Mouse (Mus musculus): ENCODE results near the gene Tmem14c. TPM values are rescaled to one million over a fixed set of nuclear protein-coding genes. Genes with fewer than 3 reads are reported as not detected.

Gene Tmem14c
- total RNA-seq (2012; rRNA removed) (140 and 182 TPM in 2 replicates), total RNA-seq (2014; rRNA removed) (168 and 183 TPM in 2 replicates), polyA plus RNA-seq (2012; ENCODE audit: insufficient read length, low read depth) (178 and 183 TPM in 2 replicates)

DNA sequence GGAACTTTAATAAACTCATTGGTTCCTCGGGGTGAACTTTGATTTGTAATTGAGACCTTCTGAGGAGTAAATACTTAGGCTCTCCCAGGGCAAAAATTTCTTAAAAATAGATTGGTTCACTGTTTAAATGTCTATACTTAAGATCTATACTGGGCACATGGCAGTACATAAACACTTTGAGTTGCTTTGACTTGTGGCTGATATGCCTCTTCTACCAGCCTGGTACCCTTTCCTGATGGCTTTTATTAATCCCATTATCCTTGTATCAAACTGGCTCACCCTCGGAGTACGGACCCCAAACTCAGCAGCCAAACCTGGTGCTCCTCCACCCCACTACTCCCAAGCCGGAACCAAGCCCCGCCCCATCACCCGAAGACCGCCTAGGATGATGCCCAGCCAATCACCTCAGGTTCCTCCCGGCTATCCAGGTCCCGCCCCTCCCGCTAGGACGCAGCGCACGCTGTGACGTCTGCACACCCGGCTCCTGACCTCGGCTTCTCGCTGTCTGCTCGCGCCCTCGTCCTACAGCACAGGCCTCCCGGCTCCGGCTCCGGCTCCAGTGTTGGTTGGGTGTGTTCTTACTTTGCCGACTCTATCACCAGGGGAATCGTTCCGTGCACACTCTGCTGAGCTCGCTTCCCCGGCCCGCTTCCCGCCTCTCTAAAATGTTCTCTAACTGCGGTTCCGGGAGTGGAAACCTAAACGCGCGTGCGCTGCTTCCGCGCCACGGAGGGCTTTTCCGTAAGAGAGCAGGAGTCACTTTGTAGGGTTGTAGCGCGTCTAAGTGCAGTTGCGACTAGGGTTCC, at the start of gene Tmem14c:
Tmem14c (plus strand) TSS at position 464 of the 806 bp plus-strand sequence.
- TF ChIP-seq ETS1 (conservative IDR thresholded peaks at IDR 0.05; ENCODE audit: low read depth, low read length) (no peak), HCFC1 (IDR thresholded peaks at IDR 0.05; ENCODE audit: low read depth, low read length) (peak; percentile 65), MAFK (IDR thresholded peaks at IDR 0.05; ENCODE audit: insufficient replicate concordance, low read length) (no peak), POLR2AphosphoS2 (IDR thresholded peaks at IDR 0.05; ENCODE audit: low read depth, low read length) (peak; percentile 91; the same call in 1 of the 2 replicates), MAX (IDR thresholded peaks at IDR 0.05; ENCODE audit: low read length) (peak; percentile 58; the same call in 1 of the 2 replicates), IRF4 (IDR thresholded peaks at IDR 0.05; ENCODE audit: low read depth, low read length) (peak; percentile 54), POLR2A (IDR thresholded peaks at IDR 0.05; ENCODE audit: low read depth, low read length) (peak; percentile 96), NELFE (IDR thresholded peaks at IDR 0.05; ENCODE audit: low read depth, low read length) (peak; percentile 96), ELF1 (IDR thresholded peaks at IDR 0.05; ENCODE audit: low read depth, low read length) (peak; percentile 85), RAD21 (IDR thresholded peaks at IDR 0.05; ENCODE audit: low read depth, low read length) (no peak), MAZ (IDR thresholded peaks at IDR 0.05; ENCODE audit: low read depth, low read length) (peak; percentile 61), TCF12 (IDR thresholded peaks at IDR 0.05; ENCODE audit: low read depth, low read length) (peak; percentile 90), ZMIZ1 (IDR thresholded peaks at IDR 0.05; ENCODE audit: low read depth, low read length) (peak; percentile 91), MXI1 (IDR thresholded peaks at IDR 0.05; ENCODE audit: low read depth, low read length) (no peak; the same call in 1 of the 2 replicates), KAT2A (IDR thresholded peaks at IDR 0.05; ENCODE audit: insufficient replicate concordance, low read length) (0 out of 2 replicates have a peak, but pooled peaks have one; percentile 44), TBP (conservative IDR thresholded peaks at IDR 0.05; ENCODE audit: low read depth, low read length) (0 out of 2 replicates have a peak, but pooled peaks have one; percentile 59), USF2 (conservative IDR thresholded peaks at IDR 0.05; ENCODE audit: low read depth, low read length) (0 out of 2 replicates have a peak, but pooled peaks have one; percentile 15), MYC (IDR thresholded peaks at IDR 0.05; ENCODE audit: low read depth, low read length) (peak; percentile 15; the same call in 1 of the 2 replicates), NRF1 (IDR thresholded peaks at IDR 0.05; ENCODE audit: low read depth, low read length) (peak; percentile 81)
- peak; percentile 93 for DNase-seq (ENCODE audit: extremely low read depth)
- Histone ChIP-seq H3K36me3 (replicated peaks in 1 of 2; ENCODE audit: control insufficient read depth in 1 of 2, insufficient read depth in 1 of 2, low read length in 1 of 2) (peaks cover 50 to 76% of the 10 kb centered on the region in 2 experiments), H3K4me3 (replicated peaks in 1 of 3; ENCODE audit: low read depth in 2 of 3, low read length in 2 of 3, poor library complexity in 1 of 3) (peak within 1 kb of the TSS; percentile 65 to 93 (median 66)), H3K9me3 (replicated peaks; ENCODE audit: low read length) (no peaks in the 10 kb centered on the region), H3K79me2 (replicated peaks; ENCODE audit: control insufficient read depth, extremely low read depth, insufficient read depth, poor library complexity, severe bottlenecking) (peaks cover 18% of the 10 kb centered on the region), H3K4me2 (ENCODE audit: insufficient read depth, low read depth, poor library complexity, severe bottlenecking) (peak within 1 kb of the TSS; percentile 44), H3K27me3 (replicated peaks) (no peaks in the 10 kb centered on the region), H3K27ac (ENCODE audit: insufficient read depth, low read depth) (no peak within 1 kb of the TSS), H3K9ac (ENCODE audit: insufficient read depth, low read depth) (peak within 1 kb of the TSS; percentile 32), H3K4me1 (ENCODE audit: control insufficient read depth in 1 of 2, insufficient read depth in 2 of 2) (peaks cover 3 to 30% of the 10 kb centered on the region in 2 experiments; a peak in 3 of 4 replicates)
- dilution Hi-C loops (cut with MboI; ENCODE audit: extremely low pct_ligation_motif_present, extremely low pct_unique_long_range_greater_than_20kb, low sequenced_read_pairs) (no loop called here), in situ Hi-C loops (cut with MboI; ENCODE audit: low pct_ligation_motif_present, low pct_unique_long_range_greater_than_20kb, low sequenced_read_pairs) (loop anchor here (25.0 kb wide), 2 partner anchors 221 to 571 kb away; partner anchors contain the start of gene Smim13)

Measured in CH12.LX (cell line).